Mouse (Mus musculus): ENCODE measurements around the gene Tnpo2. TPM values are rescaled to one million over a fixed set of nuclear protein-coding genes. Genes with fewer than 3 reads are reported as not detected.

The Tnpo2 gene
- polyA plus RNA-seq (2014; fragmentation: Nextera tagmentation; extraction: Ambion mirVana): 19.0 and 26.5 TPM in 2 replicates

DNA sequence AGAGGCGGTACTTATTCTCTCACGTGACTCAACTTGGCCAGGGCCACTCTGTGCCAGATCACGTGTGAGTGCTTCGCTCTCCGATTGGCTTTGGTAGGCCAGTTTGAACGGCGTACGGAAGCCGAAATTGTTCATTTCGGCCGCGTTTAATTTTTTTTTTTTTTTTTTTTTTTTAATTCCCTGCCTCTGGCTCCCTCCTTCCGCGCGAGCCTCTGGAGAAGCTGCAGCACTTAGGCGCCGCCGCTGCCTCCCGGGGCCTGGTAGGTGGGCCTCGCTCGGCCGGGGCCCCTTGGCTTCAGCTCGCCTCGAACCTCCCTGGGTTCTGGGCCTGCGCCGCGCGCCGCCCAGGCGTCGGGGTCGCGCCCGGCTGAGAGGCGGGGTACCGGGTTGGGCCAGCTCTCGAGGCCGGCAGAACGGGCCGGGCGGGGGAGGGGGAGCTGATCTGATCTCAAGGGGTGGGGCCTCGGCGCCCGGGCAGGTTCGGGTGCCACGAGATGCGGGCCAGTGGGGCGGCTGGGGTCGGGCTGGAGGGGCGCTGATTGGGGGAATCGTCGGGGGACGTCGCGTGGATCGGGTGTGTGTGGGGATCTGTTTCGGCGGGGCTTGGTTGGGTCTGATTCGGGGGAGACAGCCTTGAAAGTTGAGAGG is at the start of gene Tnpo2:
Tnpo2 (plus strand) TSS at position 198 of the 648 bp plus-strand sequence.
- Histone ChIP-seq H3K4me1 (ENCODE audit: control insufficient read depth, insufficient read depth, low read length) (peaks cover 17% of the 10 kb centered on the region), H3K36me3 (ENCODE audit: control insufficient read depth, insufficient read depth, low read length) (peaks cover 36% of the 10 kb centered on the region), H3K9me3 (ENCODE audit: control insufficient read depth, low read depth, low read length) (no peaks in the 10 kb centered on the region), H3K27me3 (ENCODE audit: control insufficient read depth, insufficient read depth, low read length) (no peaks in the 10 kb centered on the region), H3K4me2 (replicated peaks; ENCODE audit: low read depth, low read length) (peak within 1 kb of the TSS; percentile 96), H3K4me3 (ENCODE audit: low read depth, low read length) (peak within 1 kb of the TSS; percentile 84), H3K9ac (replicated peaks; ENCODE audit: low read depth, low read length) (peak within 1 kb of the TSS; percentile 87), H3K27ac (ENCODE audit: low read length) (peak within 1 kb of the TSS; percentile 99)
- peak; percentile 92 for ATAC-seq (ENCODE audit: insufficient number of reproducible peaks, insufficient read depth, low FRiP score, low read depth)
- under 1% methylated on average over 59 of the region's 59 CpGs for WGBS

DNA sequence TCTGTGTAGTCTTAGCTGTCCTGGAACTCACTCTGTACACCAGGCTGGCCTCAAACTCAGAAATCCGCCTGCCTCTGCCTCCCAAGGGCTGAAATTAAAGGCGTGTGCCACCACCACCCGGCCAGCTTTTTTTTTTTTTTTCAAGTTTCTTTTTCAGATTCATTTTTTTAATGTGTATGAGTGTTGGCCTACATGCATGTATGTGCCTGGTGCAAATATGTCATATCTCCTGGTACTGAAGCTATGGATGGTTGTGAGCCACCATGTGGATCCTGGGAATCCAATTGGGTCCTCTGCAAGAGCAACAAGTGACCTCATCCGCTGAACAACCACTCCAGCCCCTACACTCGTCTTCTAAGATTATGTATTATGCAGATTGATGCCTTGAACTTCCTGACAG is 49.3 kb upstream of the Tnpo2 start:
- Histone ChIP-seq H3K9ac (replicated peaks; ENCODE audit: low read depth, low read length) (no peak overlapping the region), H3K27me3 (ENCODE audit: control insufficient read depth, insufficient read depth, low read length) (0 out of 2 replicates have a peak, but pooled peaks cover 3% of the 10 kb centered on the region), H3K4me2 (replicated peaks; ENCODE audit: low read depth, low read length) (no peak overlapping the region), H3K4me3 (ENCODE audit: low read depth, low read length) (no peak overlapping the region), H3K4me1 (ENCODE audit: control insufficient read depth, insufficient read depth, low read length) (peaks cover 28% of the 10 kb centered on the region), H3K36me3 (ENCODE audit: control insufficient read depth, insufficient read depth, low read length) (no peaks in the 10 kb centered on the region), H3K9me3 (ENCODE audit: control insufficient read depth, low read depth, low read length) (no peaks in the 10 kb centered on the region), H3K27ac (ENCODE audit: low read length) (no peak overlapping the region)
- WGBS: 80% methylated on average over 5 of the region's 5 CpGs
- no peak for ATAC-seq (ENCODE audit: insufficient number of reproducible peaks, insufficient read depth, low FRiP score, low read depth)

DNA sequence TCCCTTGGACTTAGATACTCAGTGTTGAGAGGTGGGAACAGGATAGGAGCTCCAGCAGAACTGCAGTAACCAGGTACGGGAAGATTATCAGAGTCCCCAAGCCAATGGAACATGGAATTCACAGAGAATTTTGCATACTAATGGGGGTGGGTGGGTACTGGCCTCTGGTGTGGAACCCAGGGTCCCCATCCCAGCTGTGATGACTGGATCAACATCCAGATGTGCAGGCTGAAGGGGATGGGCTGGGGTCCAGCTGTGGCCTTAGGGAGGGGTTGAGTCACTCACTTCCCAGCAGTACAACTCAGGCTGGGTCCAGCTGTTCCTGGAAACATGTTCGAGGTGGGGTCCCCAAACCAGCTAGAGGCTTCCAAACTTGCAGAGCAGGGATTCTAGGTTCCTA is 48.8 kb upstream of the Tnpo2 start:
- peaks cover 28% of the 10 kb centered on the region for H3K4me1 ChIP-seq (ENCODE audit: control insufficient read depth, insufficient read depth, low read length)
- no peaks in the 10 kb centered on the region for H3K36me3 ChIP-seq (ENCODE audit: control insufficient read depth, insufficient read depth, low read length)
- no peak overlapping the region for H3K4me3 ChIP-seq (ENCODE audit: low read depth, low read length)
- no peak overlapping the region for H3K9ac ChIP-seq (replicated peaks; ENCODE audit: low read depth, low read length)
- ATAC-seq (ENCODE audit: insufficient number of reproducible peaks, insufficient read depth, low FRiP score, low read depth): no peak
- no peak overlapping the region for H3K4me2 ChIP-seq (replicated peaks; ENCODE audit: low read depth, low read length)
- WGBS: 71% methylated on average over 2 of the region's 2 CpGs
- H3K27me3 ChIP-seq (ENCODE audit: control insufficient read depth, insufficient read depth, low read length): 0 out of 2 replicates have a peak, but pooled peaks cover 3% of the 10 kb centered on the region
- no peaks in the 10 kb centered on the region for H3K9me3 ChIP-seq (ENCODE audit: control insufficient read depth, low read depth, low read length)
- no peak overlapping the region for H3K27ac ChIP-seq (ENCODE audit: low read length)

DNA sequence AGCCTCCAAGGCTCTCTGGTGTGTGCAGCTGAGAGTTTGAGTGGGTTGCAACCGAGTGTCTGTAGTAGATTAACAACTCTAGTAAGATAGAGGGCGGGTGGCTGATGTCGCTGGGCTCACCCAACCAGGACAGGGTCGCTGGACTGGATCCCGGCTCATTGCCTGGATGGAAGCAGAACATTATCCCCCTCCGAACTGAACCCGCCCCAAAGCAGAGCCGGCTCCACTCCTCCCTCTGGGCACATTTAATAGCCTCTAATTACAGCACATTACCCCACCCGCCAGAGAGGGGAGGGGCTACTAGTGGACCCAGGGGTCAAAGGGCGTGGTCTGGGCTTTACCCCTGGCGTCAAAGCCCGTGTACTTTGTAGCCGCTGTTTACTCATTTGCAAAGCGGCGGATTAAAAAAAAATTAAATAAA is 47.4 kb upstream of the Tnpo2 start:
- 13% methylated on average over 15 of the region's 15 CpGs for WGBS
- H3K9me3 ChIP-seq (ENCODE audit: control insufficient read depth, low read depth, low read length): no peaks in the 10 kb centered on the region
- no peaks in the 10 kb centered on the region for H3K36me3 ChIP-seq (ENCODE audit: control insufficient read depth, insufficient read depth, low read length)
- H3K9ac ChIP-seq (replicated peaks; ENCODE audit: low read depth, low read length): no peak overlapping the region; the same call in 1 of the 2 replicates
- H3K27ac ChIP-seq (ENCODE audit: low read length): peak overlapping the region; percentile 84
- 0 out of 2 replicates have a peak, but pooled peaks cover 3% of the 10 kb centered on the region for H3K27me3 ChIP-seq (ENCODE audit: control insufficient read depth, insufficient read depth, low read length)
- ATAC-seq (ENCODE audit: insufficient number of reproducible peaks, insufficient read depth, low FRiP score, low read depth): no peak
- peak overlapping the region; percentile 68; the same call in 1 of the 2 replicates for H3K4me3 ChIP-seq (ENCODE audit: low read depth, low read length)
- H3K4me2 ChIP-seq (replicated peaks; ENCODE audit: low read depth, low read length): peak overlapping the region; percentile 78
- H3K4me1 ChIP-seq (ENCODE audit: control insufficient read depth, insufficient read depth, low read length): peaks cover 21% of the 10 kb centered on the region

DNA sequence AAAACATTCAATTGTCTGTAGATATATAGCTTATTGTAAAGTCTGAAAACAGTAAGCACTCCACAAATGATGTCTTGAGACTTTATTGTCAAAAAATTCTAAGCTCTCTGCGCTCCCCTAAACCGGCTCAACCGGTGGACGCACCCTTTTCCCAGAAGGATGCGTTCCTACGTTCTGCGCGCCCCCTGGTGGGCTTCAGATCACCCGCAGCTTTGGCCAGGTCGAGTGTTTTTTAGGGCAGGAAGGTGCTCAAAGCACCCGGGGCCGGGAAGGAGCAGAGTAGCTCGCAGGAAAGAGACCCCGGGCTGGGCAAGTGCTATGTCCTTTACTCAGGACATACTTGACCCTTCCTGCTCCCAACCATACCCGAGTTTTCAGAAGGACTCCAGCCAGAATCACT is 46.9 kb upstream of the Tnpo2 start:
- Histone ChIP-seq H3K27me3 (ENCODE audit: control insufficient read depth, insufficient read depth, low read length) (0 out of 2 replicates have a peak, but pooled peaks cover 3% of the 10 kb centered on the region), H3K9ac (replicated peaks; ENCODE audit: low read depth, low read length) (peak overlapping the region; percentile 52; the same call in 1 of the 2 replicates), H3K4me1 (ENCODE audit: control insufficient read depth, insufficient read depth, low read length) (peaks cover 17% of the 10 kb centered on the region), H3K27ac (ENCODE audit: low read length) (peak overlapping the region; percentile 84), H3K4me2 (replicated peaks; ENCODE audit: low read depth, low read length) (peak overlapping the region; percentile 78), H3K4me3 (ENCODE audit: low read depth, low read length) (peak overlapping the region; percentile 68), H3K36me3 (ENCODE audit: control insufficient read depth, insufficient read depth, low read length) (no peaks in the 10 kb centered on the region), H3K9me3 (ENCODE audit: control insufficient read depth, low read depth, low read length) (no peaks in the 10 kb centered on the region)
- peak; percentile 61 for ATAC-seq (ENCODE audit: insufficient number of reproducible peaks, insufficient read depth, low FRiP score, low read depth)
- under 1% methylated on average over 15 of the region's 15 CpGs for WGBS

DNA sequence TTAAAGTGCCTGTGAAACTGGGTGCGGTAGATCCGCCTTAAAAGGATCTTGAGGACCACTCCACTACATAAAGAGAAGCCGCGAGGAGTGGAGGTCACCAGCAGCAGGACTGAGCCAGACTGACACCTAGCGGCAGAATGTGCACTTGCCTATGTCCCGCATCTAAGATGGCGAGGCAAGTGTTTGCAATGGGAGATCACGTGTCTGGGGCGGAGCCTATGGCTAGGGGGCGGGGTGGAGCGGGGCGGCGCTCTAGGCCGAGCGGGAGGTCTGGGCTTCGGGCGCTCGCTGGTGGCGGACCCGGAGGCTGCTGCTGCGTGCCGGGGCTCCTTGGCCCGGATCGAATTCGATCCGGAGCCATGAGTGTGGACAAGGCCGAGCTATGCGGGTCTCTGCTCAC is 46.4 kb upstream of the Tnpo2 start, which contains the start of gene Hook2:
Hook2 (plus strand) TSS at position 255 of the 400 bp plus-strand sequence.
- H3K4me2 ChIP-seq (replicated peaks; ENCODE audit: low read depth, low read length): peak within 1 kb of the TSS; percentile 78
- peak; percentile 79 for ATAC-seq (ENCODE audit: insufficient number of reproducible peaks, insufficient read depth, low FRiP score, low read depth)
- H3K9ac ChIP-seq (replicated peaks; ENCODE audit: low read depth, low read length): peak within 1 kb of the TSS; percentile 67
- peak within 1 kb of the TSS; percentile 68 for H3K4me3 ChIP-seq (ENCODE audit: low read depth, low read length)
- H3K27ac ChIP-seq (ENCODE audit: low read length): peak within 1 kb of the TSS; percentile 84
- WGBS: under 1% methylated on average over 28 of the region's 28 CpGs
- H3K27me3 ChIP-seq (ENCODE audit: control insufficient read depth, insufficient read depth, low read length): 0 out of 2 replicates have a peak, but pooled peaks cover 3% of the 10 kb centered on the region
- no peaks in the 10 kb centered on the region for H3K36me3 ChIP-seq (ENCODE audit: control insufficient read depth, insufficient read depth, low read length)
- peaks cover 12% of the 10 kb centered on the region; the same call in 1 of the 2 replicates for H3K4me1 ChIP-seq (ENCODE audit: control insufficient read depth, insufficient read depth, low read length)
- H3K9me3 ChIP-seq (ENCODE audit: control insufficient read depth, low read depth, low read length): no peaks in the 10 kb centered on the region

DNA sequence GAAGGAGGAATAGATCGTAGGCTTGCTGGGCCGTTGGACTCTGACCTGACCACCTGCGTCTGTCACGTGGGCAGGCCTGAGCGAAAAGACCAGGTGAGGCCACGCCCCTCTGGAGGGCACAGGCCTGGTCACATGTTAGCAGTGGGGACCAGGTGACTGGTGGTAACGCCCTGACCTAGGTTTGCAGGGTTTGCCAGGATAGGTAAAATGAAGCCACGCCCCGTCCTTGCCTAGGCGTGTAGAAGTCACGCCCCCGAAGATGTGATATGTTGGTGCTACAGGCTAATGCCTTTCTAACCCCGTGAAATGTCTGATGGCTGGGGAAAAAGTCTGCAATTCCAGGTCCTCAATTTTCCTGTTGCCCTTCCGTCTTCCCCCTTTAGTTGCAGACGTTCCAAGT is 45.9 kb upstream of the Tnpo2 start:
- H3K9ac ChIP-seq (replicated peaks; ENCODE audit: low read depth, low read length): peak overlapping the region; percentile 67
- peak; percentile 82 for ATAC-seq (ENCODE audit: insufficient number of reproducible peaks, insufficient read depth, low FRiP score, low read depth)
- H3K4me3 ChIP-seq (ENCODE audit: low read depth, low read length): peak overlapping the region; percentile 68
- 2% methylated on average over 15 of the region's 15 CpGs for WGBS
- H3K4me1 ChIP-seq (ENCODE audit: control insufficient read depth, insufficient read depth, low read length): 0 out of 2 replicates have a peak, but pooled peaks cover 10% of the 10 kb centered on the region
- 0 out of 2 replicates have a peak, but pooled peaks cover 3% of the 10 kb centered on the region for H3K27me3 ChIP-seq (ENCODE audit: control insufficient read depth, insufficient read depth, low read length)
- H3K9me3 ChIP-seq (ENCODE audit: control insufficient read depth, low read depth, low read length): no peaks in the 10 kb centered on the region
- H3K36me3 ChIP-seq (ENCODE audit: control insufficient read depth, insufficient read depth, low read length): no peaks in the 10 kb centered on the region
- H3K4me2 ChIP-seq (replicated peaks; ENCODE audit: low read depth, low read length): peak overlapping the region; percentile 78
- H3K27ac ChIP-seq (ENCODE audit: low read length): peak overlapping the region; percentile 84

DNA sequence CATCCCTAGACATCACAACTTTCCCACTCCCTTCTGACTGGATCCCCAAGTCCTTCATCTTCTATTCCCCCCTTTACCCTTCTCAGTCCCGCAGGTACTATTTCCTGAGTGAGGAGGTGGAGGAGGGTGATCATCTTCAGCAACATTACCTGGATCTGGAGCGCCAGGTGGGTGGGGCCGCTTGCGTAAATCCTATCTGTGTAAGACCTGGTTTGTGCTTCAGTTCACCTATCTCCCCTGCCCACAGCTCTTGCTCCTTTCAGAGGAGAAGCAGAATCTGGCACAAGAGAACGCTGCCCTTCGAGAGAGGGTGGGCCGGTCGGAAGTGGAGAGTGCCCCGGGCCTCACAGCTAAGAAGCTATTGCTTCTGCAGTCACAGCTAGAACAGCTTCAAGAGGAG is 42.3 kb upstream of the Tnpo2 start:
- H3K9ac ChIP-seq (replicated peaks; ENCODE audit: low read depth, low read length): no peak overlapping the region
- no peaks in the 10 kb centered on the region for H3K36me3 ChIP-seq (ENCODE audit: control insufficient read depth, insufficient read depth, low read length)
- no peaks in the 10 kb centered on the region for H3K27me3 ChIP-seq (ENCODE audit: control insufficient read depth, insufficient read depth, low read length)
- WGBS: 91% methylated on average over 9 of the region's 9 CpGs
- no peak overlapping the region for H3K27ac ChIP-seq (ENCODE audit: low read length)
- H3K9me3 ChIP-seq (ENCODE audit: control insufficient read depth, low read depth, low read length): no peaks in the 10 kb centered on the region
- no peak overlapping the region for H3K4me2 ChIP-seq (replicated peaks; ENCODE audit: low read depth, low read length)
- peaks cover 11% of the 10 kb centered on the region for H3K4me1 ChIP-seq (ENCODE audit: control insufficient read depth, insufficient read depth, low read length)
- H3K4me3 ChIP-seq (ENCODE audit: low read depth, low read length): no peak overlapping the region
- no peak for ATAC-seq (ENCODE audit: insufficient number of reproducible peaks, insufficient read depth, low FRiP score, low read depth)
